Mouse (Mus musculus) lung, embryonic 16.5 days (tissue): ENCODE measurements around the gene Plekhg2. TPM values are rescaled to one million over a fixed set of nuclear protein-coding genes. Genes with fewer than 3 reads are reported as not detected.
A peak's percentile ranks its signal among the peaks of the same experiment; 100 is the strongest.

Experiments used
- ATAC-seq: fragments of 200-750 bp; cut with Nextera tagmentation; 2 replicates; pipeline ENCODE4 v1.8.0; 2017; ENCODE audit warnings: low read depth, mild to moderate bottlenecking, moderate library complexity
- H3K27ac ChIP-seq: fragments of 300-500 bp; sonication (generic); 2 replicates; pipeline ENCODE4 v1.5.1; 2014; ENCODE audit warnings: mild to moderate bottlenecking, control low read depth, low read length
- H3K27me3 ChIP-seq: fragments of 300-500 bp; sonication (generic); 2 replicates; pipeline ENCODE4 v1.6.1; 2014; ENCODE audit warnings: low read depth, low read length, mixed read lengths; ENCODE audit not compliant: control insufficient read depth, insufficient read depth
- H3K36me3 ChIP-seq: fragments of 300-500 bp; sonication (generic); 2 replicates; pipeline ENCODE4 v1.6.1; 2014; ENCODE audit warnings: low read length; ENCODE audit not compliant: control insufficient read depth, insufficient read depth
- H3K4me1 ChIP-seq: fragments of 300-500 bp; sonication (generic); replicated peaks from 2 replicates; pipeline ENCODE4 v1.6.1; 2014; ENCODE audit warnings: low read length, mixed read lengths; ENCODE audit not compliant: control insufficient read depth, insufficient read depth
- H3K4me2 ChIP-seq: fragments of 300-500 bp; sonication (generic); 2 replicates; pipeline ENCODE4 v1.6.1; 2014; ENCODE audit warnings: low read depth, low read length, control low read depth
- H3K4me3 ChIP-seq: fragments of 300-500 bp; sonication (generic); 2 replicates; pipeline ENCODE4 v1.5.1; 2014; ENCODE audit warnings: mild to moderate bottlenecking, low read length, control low read depth
- H3K9ac ChIP-seq: fragments of 300-500 bp; sonication (generic); 2 replicates; pipeline ENCODE4 v1.6.1; 2014; ENCODE audit warnings: low read length, control low read depth
- H3K9me3 ChIP-seq: fragments of 300-500 bp; sonication (generic); 2 replicates; pipeline ENCODE4 v1.6.1; 2016; ENCODE audit warnings: low read length; ENCODE audit not compliant: control insufficient read depth
- WGBS: fragments of 180-500 bp; shearing (Covaris S2); extraction: QIAGEN DNeasy Blood & Tissue Kit; methylation state at CpG from one replicate; pipeline ENCODE4 v1.1.7; 2014; 5-methylcytosine and 5-hydroxymethylcytosine counted together
- polyA plus RNA-seq: library from polyadenylated mRNA; unstranded; fragments of >200 nt; fragmentation: Nextera tagmentation; extraction: Ambion mirVana; gene quantifications from 2 replicates; pipeline ENCODE4 v1.2.1, GENCODE M21; 2015

Plekhg2 gene
- polyA plus RNA-seq, 1 experiment from 2014 or later = 69.0 TPM

- Histone ChIP-seq H3K27ac (peak overlapping the region; percentile 100), H3K4me3 (peak overlapping the region; percentile 60), H3K4me2 (peak overlapping the region; percentile 96), H3K27me3 (no peaks in the 10 kb centered on the region), H3K4me1 (peaks cover 53% of the 10 kb centered on the region), H3K9me3 (no peaks in the 10 kb centered on the region), H3K9ac (peak overlapping the region; percentile 81), H3K36me3 (peaks cover 2% of the 10 kb centered on the region)
- peak; percentile 41 for ATAC-seq
- under 1% methylated on average over 51 of the region's 53 CpGs for WGBS
Observed at GRCm38 (mm10) chr7:28378769-28379651, 6.6 kb upstream of the Plekhg2 start.

- Histone ChIP-seq H3K9me3 (no peaks in the 10 kb centered on the region), H3K4me1 (peaks cover 53% of the 10 kb centered on the region), H3K27me3 (no peaks in the 10 kb centered on the region), H3K4me2 (peak overlapping the region; percentile 96), H3K36me3 (peaks cover 2% of the 10 kb centered on the region), H3K27ac (peak overlapping the region; percentile 100), H3K9ac (peak overlapping the region; percentile 81), H3K4me3 (peak overlapping the region; percentile 60)
- ATAC-seq = no peak
- WGBS = 16% methylated on average over 32 of the region's 32 CpGs
Observed at GRCm38 (mm10) chr7:28378066-28378690, 5.8 kb upstream of the Plekhg2 start.

GRCm38 (mm10) chr7:28377190-28378065 is 5.0 kb upstream of the Plekhg2 start:
- no peaks in the 10 kb centered on the region for H3K27me3 ChIP-seq
- H3K4me2 ChIP-seq = peak overlapping the region; percentile 96
- peak overlapping the region; percentile 100 for H3K27ac ChIP-seq
- peaks cover 45% of the 10 kb centered on the region for H3K4me1 ChIP-seq
- WGBS = 52% methylated on average over 18 of the region's 18 CpGs
- no peak for ATAC-seq
- H3K4me3 ChIP-seq = peak overlapping the region; percentile 60
- H3K9me3 ChIP-seq = no peaks in the 10 kb centered on the region
- peak overlapping the region; percentile 81 for H3K9ac ChIP-seq
- H3K36me3 ChIP-seq = peaks cover 2% of the 10 kb centered on the region

GRCm38 (mm10) chr7:28376011-28376771 is 3.8 kb upstream of the Plekhg2 start:
- Histone ChIP-seq H3K27ac (peak overlapping the region; percentile 98), H3K4me2 (peak overlapping the region; percentile 96), H3K9me3 (no peaks in the 10 kb centered on the region), H3K9ac (peak overlapping the region; percentile 59), H3K36me3 (peaks cover 2% of the 10 kb centered on the region), H3K4me3 (peak overlapping the region; percentile 60), H3K4me1 (peaks cover 36% of the 10 kb centered on the region), H3K27me3 (no peaks in the 10 kb centered on the region)
- 2% methylated on average over 30 of the region's 30 CpGs for WGBS
- peak; percentile 10; the same call in 1 of the 2 replicates for ATAC-seq

GRCm38 (mm10) chr7:28375176-28375921 is 3.0 kb upstream of the Plekhg2 start:
- H3K9me3 ChIP-seq = no peaks in the 10 kb centered on the region
- H3K4me2 ChIP-seq = peak overlapping the region; percentile 96
- peaks cover 2% of the 10 kb centered on the region for H3K36me3 ChIP-seq
- peak overlapping the region; percentile 98 for H3K27ac ChIP-seq
- H3K4me1 ChIP-seq = peaks cover 33% of the 10 kb centered on the region
- peak; percentile 64 for ATAC-seq
- under 1% methylated on average over 32 of the region's 36 CpGs for WGBS
- peak overlapping the region; percentile 60 for H3K4me3 ChIP-seq
- peak overlapping the region; percentile 66 for H3K9ac ChIP-seq
- H3K27me3 ChIP-seq = no peaks in the 10 kb centered on the region

GRCm38 (mm10) chr7:28374647-28375046 is 2.2 kb upstream of the Plekhg2 start:
- peaks cover 33% of the 10 kb centered on the region for H3K4me1 ChIP-seq
- H3K4me2 ChIP-seq = peak overlapping the region; percentile 53
- WGBS = 69% methylated on average over 9 of the region's 10 CpGs
- peak overlapping the region; percentile 98 for H3K27ac ChIP-seq
- no peak overlapping the region; the same call in 1 of the 2 replicates for H3K4me3 ChIP-seq
- no peak for ATAC-seq
- H3K9me3 ChIP-seq = no peaks in the 10 kb centered on the region
- peak overlapping the region; percentile 66; the same call in 1 of the 2 replicates for H3K9ac ChIP-seq
- H3K27me3 ChIP-seq = no peaks in the 10 kb centered on the region
- H3K36me3 ChIP-seq = peaks cover 6% of the 10 kb centered on the region

GRCm38 (mm10) chr7:28373891-28374495 is 1.6 kb upstream of the Plekhg2 start:
- H3K27me3 ChIP-seq = no peaks in the 10 kb centered on the region
- peak overlapping the region; percentile 98 for H3K27ac ChIP-seq
- H3K4me3 ChIP-seq = no peak overlapping the region
- peaks cover 34% of the 10 kb centered on the region for H3K4me1 ChIP-seq
- no peaks in the 10 kb centered on the region for H3K9me3 ChIP-seq
- no peak for ATAC-seq
- 74% methylated on average over 7 of the region's 7 CpGs for WGBS
- peaks cover 6% of the 10 kb centered on the region for H3K36me3 ChIP-seq
- peak overlapping the region; percentile 15; the same call in 1 of the 2 replicates for H3K9ac ChIP-seq
- no peak overlapping the region for H3K4me2 ChIP-seq
